Mouse (Mus musculus) activated CD4-positive, CD25-positive, alpha-beta regulatory T cell, adult 4 months (primary cell): Measurements from ENCODE around the gene Zscan10. TPM values are rescaled to one million over a fixed set of nuclear protein-coding genes. Genes with fewer than 3 reads are reported as not detected.
A peak's percentile ranks its signal among the peaks of the same experiment; 100 is the strongest.

Experiments used
- ATAC-seq: one replicate; pipeline ENCODE4 v1.8.0; 2017
- polyA plus RNA-seq, 2 experiments: library from polyadenylated mRNA; unstranded; fragments of 100-300 nt; shearing (Covaris generic); gene quantifications; one replicate each; pipeline ENCODE4 v1.2.1; 2017

Zscan10 gene
- polyA plus RNA-seq: 1 to 10 TPM; 1.3 to 3.4 TPM

DNA sequence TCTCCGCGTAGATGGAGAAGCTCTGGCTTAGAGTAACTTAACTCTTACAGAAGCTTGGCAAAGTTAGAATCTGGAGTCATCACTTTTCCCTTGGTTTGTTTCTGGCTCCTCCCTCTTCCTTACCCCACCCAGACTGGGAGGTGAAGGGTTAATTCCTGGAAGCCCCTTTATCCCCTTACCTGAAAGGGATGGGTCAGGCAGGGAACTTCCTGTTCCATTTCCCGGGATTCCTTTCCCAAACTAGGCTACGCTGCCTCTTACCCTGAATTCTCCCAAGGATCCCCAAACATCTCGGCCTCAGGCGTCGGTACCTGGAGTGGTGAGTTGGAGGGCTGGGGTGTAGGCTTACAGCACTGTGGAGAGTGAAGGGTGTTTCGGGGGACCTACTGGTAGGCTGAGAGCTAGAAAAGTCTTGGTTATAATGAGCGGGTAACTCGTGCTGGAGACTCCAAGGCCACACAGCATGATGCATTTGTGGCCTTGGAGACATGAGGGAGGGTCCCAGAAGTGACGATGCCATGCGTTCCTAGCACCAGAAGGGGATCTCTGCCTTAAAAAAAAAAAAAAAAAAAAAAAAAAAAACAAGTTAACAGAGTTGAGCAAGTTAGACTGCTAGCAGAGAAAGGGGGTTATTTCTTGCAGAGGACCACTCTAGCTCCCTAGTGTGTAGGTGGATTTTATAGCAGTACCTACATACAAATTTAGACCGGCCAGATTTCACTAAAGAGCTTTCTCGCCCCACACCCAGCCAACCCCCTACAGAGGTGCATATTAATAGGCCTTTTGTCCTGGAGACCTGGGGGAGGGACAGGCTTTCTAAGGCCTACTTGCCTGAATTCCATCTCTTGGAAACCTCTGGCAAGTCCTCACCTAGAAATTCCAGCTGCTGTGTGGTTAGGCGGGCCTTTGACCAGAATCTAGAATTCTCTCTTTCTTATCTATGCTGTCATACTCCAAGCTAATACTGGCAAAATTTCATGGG lies at the start of gene Zscan10:
Zscan10 (plus strand) TSS at position 216 of the 982 bp plus-strand sequence.
- ATAC-seq: no peak

DNA sequence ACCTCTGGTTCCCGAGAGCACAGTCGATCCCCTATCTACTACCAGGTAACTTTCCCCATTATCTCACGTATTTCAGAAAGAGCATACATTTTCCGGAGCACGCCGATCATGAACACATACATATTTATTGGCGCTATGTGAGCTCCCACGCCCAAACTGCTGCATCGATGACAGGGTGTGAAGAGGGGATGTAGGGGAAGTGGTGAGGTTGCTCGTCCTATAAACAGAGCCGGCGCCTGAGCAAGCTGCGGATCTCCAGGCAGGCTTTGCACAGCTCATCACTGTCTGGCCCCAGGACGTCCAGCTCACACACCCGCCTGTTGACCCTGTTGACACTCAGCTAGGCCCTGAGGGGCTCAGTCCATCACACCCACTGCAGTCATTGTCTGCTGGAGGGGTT lies 49.8 kb upstream of the Zscan10 start:
- peak; percentile 64 for ATAC-seq

DNA sequence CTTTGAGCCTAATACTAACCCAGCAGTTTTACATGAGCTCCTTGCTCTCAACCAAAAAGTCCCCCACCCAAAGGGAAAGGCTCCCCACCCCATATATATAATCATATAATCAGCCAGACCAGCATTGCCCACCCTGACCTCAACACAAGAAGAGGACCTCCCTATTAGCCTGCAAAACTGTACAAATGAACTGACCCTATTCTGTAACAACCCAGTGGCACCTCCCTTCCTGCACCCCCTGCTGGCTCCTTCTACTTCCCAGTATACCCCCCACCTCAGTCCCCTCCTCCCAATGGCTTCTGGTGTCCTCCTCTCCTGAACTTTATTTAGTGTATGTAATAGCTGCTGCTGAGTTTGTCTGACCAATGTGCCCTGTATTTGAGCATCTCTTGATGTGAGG lies 49.2 kb upstream of the Zscan10 start:
- no peak for ATAC-seq

DNA sequence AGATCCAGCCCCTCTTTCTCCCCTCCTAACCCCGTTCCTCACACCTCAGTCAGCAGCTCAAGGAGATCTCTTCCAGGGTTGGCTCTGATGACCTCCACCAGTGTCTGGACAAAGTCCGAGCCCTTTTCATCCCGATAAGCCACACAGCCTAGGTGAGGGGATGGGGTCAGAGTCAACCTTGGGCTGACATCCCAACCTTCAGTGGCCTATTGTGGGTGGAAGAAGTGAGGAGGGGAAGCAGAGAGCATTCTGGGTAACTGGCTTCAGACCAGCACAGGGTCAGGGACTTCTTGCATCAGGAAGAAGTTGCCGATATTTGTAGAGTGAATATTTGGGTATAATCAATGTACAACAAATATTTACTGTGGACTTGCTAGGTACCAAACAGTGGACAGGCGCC lies 48.7 kb upstream of the Zscan10 start:
- no peak for ATAC-seq

DNA sequence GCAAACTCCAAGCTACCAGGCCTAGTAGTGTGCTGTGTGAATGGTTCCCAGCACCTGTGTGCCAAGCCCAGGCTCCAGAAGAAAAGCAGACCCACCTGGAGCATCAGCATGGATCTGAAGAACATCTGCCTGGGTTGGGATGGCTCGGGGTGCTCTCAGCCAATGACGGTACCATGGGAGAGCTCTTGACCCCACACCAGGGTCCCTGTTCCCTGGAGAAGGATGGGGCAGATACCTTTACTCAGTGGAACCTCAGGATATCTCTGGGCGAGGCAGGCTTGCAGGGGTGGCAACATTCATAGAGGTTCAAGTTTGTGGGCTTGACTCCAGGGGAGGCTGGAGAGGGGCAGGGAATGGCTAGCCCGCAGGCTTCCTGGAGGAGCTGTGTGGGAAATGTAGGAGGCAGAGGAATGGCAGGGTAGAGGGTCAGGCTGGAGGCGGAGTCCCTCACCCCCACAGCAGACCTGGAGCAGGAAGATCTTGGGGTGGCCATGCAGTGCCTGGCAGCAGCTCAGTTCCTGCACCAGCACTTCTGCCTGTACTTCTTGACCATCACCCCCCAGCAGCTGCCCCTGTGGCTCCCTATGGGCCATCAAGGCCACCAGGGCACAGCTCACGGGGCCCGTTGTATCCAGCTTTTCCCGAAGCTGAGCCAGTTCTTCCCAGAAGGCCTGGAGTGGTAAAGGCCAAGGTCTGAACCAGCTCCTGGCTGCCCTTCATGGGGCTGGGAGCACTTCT lies 47.6 kb upstream of the Zscan10 start:
- ATAC-seq: no peak

DNA sequence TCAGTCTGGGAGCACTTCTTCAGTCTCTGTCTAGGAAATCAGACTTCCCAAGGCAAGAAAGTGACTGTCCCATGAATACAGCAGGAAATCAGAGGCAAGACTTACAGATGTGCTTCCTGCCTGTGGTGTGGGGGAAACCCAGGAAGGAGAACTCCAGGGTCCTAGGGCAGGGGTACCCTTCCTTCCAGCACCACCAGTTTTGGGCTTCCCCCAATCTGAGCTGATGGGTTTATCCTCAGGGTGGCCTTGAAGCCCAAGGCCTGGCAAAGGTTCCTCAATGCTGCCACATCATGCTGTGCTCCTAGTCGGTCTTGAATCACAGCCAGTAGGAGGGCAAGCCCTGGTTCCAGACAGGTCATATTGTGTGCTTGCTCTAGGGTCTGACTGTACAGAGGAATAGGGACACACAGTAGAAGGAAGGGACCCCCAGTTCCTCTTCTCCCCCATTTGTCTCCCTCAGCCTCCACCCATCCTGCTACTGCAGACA lies 47.0 kb upstream of the Zscan10 start:
- ATAC-seq: no peak

DNA sequence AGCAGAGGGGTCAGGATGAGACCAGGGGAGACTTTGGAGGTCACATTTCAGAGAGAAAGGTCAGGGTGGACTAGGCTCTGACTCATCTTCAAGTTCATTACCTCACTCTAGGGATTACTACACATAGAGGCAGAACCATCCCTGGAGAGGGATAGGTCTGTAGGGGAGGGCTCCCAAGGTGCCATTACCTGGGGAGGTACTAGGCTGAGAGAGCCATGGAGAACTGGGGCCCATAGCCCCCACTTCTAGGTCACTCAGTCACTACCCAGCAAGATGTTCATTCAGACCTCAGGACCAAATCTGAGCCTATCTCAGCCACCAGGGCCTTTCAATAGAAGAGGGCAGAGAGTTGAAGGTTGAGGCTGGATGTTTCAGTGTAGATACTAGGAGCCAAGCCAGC lies 46.3 kb upstream of the Zscan10 start:
- no peak for ATAC-seq

DNA sequence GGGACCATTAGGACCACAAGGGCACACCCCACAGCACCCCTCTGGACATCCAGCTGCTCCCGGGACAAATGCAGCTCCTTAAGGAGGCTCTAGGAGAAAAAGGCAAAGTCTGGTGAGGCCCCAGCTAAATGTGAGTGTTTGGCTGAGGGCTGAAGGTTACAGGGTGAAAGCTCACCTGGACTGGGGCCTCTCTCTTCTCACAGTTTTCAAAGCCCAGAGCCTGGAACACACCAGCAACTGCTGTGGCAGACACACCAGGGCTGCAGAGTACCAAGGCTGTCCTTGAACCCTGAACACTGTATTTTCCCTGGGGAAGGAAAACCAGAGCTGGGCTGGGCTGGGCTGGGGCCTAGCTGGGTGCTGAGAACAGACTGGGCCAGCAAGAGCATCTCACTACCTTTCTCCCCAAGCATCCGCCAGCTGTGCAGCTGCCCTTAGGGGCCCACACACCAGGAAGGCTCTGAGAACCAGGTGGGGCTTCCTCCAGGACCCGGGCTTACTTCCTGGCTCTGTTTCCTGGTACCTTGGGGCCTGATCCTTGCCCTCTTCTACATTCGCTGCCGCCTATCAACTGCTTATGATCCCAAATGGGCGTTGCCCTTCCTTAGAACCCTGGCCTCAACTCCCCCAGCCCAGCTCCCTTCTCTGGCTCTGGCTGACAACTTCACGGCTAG lies 45.3 kb upstream of the Zscan10 start:
- ATAC-seq: no peak

DNA sequence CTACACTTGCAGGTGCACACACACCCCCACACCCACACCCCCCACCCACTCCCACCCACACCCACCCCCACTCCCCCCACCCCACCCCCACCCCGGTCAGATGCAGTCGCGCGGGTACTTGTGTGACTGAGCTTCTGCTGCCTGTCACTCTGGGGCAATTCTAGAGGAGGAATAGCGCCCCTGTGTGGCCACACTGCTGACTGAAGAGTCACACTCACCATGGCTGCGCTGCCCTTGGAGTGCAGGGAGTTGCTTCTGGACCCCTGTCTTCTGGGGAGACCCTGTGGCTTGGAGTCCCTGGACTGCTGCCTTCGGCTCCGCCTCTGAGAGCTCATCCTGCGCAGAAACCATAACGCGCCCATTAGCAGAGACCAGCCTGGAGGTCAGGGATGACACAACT lies 40.9 kb upstream of the Zscan10 start:
- no peak for ATAC-seq

DNA sequence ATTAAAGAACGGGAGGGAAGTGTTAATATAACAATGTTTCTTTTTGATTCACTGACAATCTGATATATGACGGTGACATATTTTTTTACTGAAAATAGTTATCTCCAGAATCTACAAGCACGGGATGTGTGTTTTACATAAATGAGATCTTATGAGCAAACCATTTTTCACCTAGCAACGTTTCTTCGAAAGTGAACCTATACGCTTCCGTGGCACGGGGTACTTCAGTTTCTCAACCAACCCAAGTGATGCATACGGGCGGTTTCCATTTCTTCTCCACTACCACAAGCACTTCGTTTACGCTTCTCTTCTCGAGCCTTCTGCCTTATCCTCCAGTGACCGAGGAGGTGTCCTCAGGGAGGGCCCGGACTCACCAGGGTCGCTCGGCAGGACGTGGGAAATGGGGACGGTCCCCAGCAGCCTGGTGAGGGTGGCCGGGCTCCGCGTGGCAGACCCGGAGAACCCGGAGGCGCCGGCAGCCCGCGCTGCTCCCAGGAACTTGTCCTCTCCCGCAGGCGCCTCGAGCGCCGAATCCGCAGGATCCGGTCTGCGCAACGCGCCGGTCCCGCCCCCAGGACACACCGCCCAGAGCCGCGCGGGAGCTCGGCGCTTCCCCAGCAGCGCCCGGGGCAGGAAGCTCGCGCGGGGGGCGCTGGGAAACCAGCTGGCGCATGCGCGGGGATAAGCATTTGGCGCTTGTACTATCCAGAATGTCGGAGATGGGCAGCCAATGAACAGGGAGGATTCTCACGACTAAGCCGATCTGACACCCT lies 36.9 kb upstream of the Zscan10 start, which contains the start of gene Zfp213:
Zfp213 (minus strand) TSS at position 644 of the 773 bp plus-strand sequence.
- ATAC-seq: peak; percentile 83

DNA sequence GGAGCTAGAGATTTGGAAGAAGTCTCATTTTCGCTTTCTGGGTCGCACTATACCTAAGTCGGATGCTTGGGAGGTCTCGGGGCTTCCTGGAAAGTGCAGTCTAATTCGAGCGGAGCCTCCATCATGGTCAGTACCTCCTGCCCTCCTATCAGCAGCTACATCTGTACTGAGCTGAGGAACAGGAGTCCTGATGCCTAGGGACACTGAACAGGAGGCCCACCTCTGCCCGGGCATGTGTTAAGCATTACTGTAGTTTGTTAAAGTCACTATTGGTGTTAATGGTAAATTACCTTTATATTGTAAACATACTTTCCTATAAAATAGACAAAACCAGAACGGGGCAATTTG lies 36.3 kb upstream of the Zscan10 start:
- ATAC-seq: no peak

DNA sequence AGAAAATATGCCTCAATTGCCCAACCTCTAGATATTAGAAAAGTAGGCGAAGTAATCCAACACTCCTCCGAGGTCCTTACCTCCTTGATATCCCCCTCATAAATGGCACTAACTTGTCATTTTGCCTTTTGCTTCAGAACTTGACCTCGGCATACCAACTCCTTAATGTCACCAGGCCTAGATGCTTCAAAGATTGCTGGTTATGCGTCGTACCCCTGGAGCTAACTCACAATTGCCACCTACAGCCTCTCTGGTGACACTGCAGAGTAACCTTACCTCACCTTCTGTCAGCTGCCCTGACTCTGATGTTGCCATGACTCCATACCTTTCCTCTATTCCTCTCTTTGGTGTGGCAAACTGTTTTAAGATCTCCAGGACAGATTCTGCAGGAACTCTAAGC lies 33.9 kb upstream of the Zscan10 start:
- ATAC-seq: peak; percentile 17

DNA sequence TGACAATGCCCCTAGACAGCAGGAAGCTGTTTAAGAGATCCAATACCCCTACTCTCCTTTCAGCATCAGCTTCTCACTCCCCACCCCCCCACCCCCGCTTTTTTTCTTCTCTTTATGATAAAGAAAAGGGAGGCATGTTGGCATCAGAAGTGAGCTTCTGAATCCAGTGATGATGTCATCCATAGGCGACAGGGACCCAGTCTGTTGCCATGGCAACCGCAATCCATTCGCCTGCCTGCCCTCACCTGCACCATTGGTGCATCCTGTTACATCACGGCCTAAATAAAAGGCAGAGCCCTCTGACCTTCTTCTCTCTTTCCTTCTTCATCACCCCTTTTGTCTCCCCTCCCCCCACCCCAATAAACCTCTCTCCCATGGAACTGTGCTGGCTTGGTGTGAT lies 32.3 kb upstream of the Zscan10 start:
- ATAC-seq: no peak

DNA sequence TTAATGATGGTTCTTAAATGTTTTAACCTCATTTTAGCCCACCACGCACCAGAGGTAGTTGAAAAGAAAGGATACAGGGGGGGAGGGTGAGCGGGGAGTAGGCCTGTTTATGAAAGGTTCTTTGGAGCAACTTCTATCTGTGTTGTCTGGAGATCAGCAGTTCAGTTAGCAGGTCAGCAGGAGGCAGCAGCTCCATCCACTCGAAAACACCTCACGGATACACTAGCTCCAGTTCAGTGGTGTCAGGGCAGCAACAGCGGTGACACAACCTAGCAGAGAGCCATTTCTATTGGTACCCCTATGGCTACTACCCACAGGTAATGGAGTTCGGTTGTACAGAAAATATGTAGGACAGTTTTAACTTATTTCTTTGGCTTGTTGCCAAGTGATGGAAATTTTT lies 30.6 kb upstream of the Zscan10 start:
- peak; percentile 79 for ATAC-seq

DNA sequence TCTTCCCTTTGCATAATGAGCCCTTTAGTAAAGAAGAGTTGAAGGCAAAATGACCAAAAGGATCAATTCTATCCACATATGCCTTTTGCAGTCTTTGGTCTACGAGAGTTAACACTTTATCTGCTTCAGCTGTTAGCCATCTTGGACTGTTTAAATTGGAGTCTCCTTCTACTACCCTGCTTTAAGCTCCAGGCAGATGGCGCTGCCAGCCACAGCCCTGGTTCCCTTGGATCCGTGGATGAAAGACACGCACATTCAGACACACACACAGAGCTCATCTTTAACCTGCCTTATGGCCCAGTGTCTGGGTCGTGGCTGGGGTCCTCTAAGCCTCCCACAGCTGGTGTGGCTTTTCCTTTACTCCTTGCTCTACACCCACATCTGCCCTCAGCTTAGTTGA lies 29.6 kb upstream of the Zscan10 start:
- no peak for ATAC-seq

DNA sequence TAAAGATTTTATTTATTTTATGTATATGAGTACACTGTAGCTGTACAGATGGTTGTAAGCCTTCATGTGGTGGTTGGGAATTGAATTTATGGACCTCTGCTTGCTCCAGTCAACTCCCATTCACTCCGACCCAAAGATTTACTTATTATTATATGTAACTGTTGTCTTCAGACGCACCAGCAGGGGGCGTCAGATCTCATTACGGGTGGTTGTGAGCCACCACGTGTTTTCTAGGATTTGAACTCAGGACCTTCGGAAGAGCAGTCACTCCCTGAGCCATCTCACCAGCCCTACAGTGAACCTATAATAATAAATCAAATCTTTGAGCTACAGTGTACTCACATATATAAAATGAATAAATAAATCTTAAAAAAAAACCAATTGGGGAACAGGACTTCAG lies 28.6 kb upstream of the Zscan10 start:
- no peak for ATAC-seq

DNA sequence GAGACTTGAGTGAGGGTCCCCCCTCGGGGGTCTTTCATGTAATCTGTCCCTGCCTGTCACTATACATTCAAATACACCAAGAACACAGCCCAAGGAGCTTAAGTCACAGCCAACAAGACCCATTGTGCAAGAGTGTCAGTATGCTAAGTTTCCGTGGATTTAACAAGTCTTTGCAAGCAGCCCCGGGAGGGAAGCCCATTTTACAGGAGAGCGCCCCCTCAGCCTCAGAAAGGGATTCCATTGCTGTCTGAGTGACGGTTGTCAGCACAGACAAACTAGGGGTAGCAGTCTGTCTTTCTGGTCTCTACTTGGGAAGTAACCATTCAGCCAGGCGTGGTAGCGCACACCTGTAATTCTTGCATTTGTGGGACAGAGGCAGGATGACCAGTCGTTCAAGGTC lies 26.5 kb upstream of the Zscan10 start:
- ATAC-seq: no peak

DNA sequence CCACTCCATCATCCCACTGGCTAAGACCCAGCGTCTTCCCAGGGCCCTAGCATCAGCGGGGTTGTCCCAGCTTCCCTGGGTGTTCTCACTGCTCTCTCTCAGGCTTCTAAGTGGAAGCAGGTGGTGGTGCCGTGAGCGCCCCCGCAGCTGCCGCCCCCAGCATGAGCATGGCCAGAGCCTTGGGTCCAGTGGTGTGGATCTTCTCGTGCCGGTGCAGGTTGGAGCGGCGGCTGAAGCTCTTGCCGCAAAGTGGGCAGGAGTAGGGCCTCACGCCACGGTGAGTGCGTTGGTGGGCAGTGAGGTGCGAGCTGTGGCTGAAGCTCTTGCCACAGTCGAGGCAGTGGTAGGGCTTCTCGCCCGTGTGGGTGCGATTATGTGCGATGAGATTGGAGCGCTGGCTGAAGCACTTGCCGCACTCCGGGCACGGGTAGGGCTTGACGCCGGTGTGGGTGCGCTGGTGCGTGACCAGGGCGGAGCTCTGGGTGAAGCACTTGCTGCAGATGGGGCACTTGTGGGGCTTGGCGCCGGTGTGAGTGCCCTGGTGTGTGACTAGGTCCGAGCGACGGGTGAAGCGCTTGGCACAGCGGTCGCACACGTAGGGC lies 24.6 kb upstream of the Zscan10 start:
- no peak for ATAC-seq

DNA sequence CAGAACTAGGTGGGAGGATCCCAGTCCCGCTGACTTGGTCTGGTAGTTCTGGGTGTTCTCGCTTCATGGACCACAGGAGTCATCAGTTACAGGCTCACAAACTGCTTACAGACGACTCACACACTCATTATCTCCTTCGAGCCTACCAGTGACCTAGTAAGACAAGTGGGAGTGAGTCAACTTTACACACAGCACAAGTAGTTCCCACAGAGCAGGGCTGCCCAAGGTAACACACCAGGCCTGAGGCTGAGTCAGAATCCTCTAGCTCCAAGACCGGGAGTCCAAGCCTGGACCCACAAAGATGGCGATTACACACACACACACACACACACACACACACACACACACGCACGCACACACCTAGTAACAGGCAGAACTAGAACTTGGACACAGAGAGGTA lies 15.9 kb upstream of the Zscan10 start:
- ATAC-seq: no peak

DNA sequence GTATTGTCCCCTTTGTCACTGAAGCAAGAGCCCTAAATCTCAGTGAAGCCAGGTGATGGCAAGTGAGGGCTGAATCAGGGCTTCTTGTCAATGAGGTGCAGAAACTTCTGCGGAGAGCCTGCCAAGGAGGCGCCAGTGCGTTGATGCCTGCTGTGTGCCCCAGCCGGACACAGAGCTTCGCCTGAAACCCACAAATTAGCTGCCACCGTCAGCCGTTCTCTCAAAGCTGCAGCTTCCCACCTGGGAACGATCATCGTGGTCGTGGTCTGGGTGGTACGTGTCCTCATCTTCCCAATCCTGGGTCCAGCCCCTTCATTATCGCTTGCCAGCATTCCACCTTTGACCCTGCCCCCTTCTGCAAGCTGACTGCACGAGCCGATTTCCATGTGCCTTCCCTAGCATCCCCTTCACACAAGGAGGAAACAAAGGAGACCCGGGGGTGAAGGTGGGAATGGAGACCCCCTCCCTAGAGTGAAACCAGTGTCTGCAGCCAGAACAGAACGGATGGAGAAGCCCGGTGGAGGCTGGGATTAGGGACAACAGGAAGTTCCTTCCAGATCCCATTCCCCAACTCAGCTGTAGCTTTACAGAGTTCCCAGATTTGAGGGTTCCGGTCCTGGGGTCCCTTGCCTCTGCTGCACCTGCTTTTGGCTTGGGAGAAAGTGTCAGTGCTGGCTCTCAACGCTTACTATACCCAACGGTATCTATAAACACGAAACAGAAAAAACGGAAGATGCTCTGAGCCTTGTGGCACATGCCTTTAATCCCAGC lies 14.8 kb upstream of the Zscan10 start:
- no peak for ATAC-seq

DNA sequence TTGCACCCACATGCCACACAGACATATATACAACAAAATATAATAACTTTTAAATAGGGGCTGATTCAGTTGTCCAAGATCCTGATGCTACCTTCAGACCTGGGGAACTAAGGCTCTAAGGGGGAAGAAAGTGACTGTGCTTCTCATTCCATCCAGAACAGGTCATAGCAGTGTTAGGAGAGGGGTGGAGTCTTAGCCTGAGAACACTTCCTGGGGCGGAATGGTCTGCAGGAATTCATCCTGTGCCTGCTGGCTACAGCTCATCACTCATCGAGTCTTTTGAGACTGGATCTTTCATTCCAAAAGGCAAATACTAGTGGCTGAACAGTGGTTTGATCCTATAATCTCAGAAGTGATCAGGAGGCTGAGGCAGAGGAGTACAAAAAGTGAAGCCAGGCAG lies 13.4 kb upstream of the Zscan10 start:
- no peak for ATAC-seq
